Mouse (Mus musculus): ENCODE measurements at regions not wholly inside any gene's neighbourhood (a gene's known extent, or its start where the extent isn't known, plus 50 kb on each side); places are given as distances from the start of the nearest gene placed in this dataset.

GRCm38 (mm10) chr4:84121442-84121841 is 553.6 kb downstream of the Bnc2 start:
- Histone ChIP-seq H3K27ac (ENCODE audit: control insufficient read depth, low read depth, low read length) (no peak overlapping the region), H3K4me3 (ENCODE audit: control insufficient read depth in 1 of 2, insufficient read depth in 1 of 2, low read depth in 2 of 2, low read length in 2 of 2) (no peak overlapping the region), H3K27me3 (ENCODE audit: control insufficient read depth in 1 of 2, insufficient read depth in 2 of 2, low read length in 2 of 2) (no peaks in the 10 kb centered on the region), H3K4me1 (ENCODE audit: control insufficient read depth in 1 of 2, insufficient read depth in 2 of 2, low read length in 2 of 2) (no peaks in the 10 kb centered on the region), H3K36me3 (ENCODE audit: control insufficient read depth in 1 of 2, insufficient read depth in 2 of 2, low read length in 2 of 2) (no peaks in the 10 kb centered on the region), H3K9ac (ENCODE audit: control insufficient read depth, low read depth, low read length, poor library complexity, severe bottlenecking) (no peak overlapping the region), H3K9me3 (replicated peaks; ENCODE audit: insufficient read depth, low read length) (no peaks in the 10 kb centered on the region), H3K79me2 (ENCODE audit: control insufficient read depth, insufficient read depth, low read length, poor library complexity) (no peaks in the 10 kb centered on the region)
- TF ChIP-seq ELF1 (IDR thresholded peaks at IDR 0.05; ENCODE audit: low read depth, low read length) (no peak), JUND (IDR thresholded peaks at IDR 0.05; ENCODE audit: low read depth, low read length) (no peak), MXI1 (IDR thresholded peaks at IDR 0.05; ENCODE audit: low read depth, low read length) (no peak), TAL1 (IDR thresholded peaks at IDR 0.05; ENCODE audit: low read length) (no peak), BHLHE40 (IDR thresholded peaks at IDR 0.05; ENCODE audit: borderline replicate concordance, low read depth, low read length) (no peak), SMC3 (IDR thresholded peaks at IDR 0.05; ENCODE audit: low read depth, low read length) (no peak), KAT2A (conservative IDR thresholded peaks at IDR 0.05; ENCODE audit: low read depth, low read length) (no peak), TBP (IDR thresholded peaks at IDR 0.05; ENCODE audit: low read depth, low read length) (no peak), ZMIZ1 (IDR thresholded peaks at IDR 0.05; ENCODE audit: low read depth, low read length) (no peak), ZKSCAN1 (IDR thresholded peaks at IDR 0.05; ENCODE audit: low read depth, low read length) (no peak), ZNF384 (IDR thresholded peaks at IDR 0.05; ENCODE audit: low read depth, low read length) (no peak), USF1 (IDR thresholded peaks at IDR 0.05; ENCODE audit: low read depth, low read length) (no peak), SIN3A (IDR thresholded peaks at IDR 0.05; ENCODE audit: low read length) (no peak)
- no peak for DNase-seq (ENCODE audit: low read depth, low spot score)

- Histone ChIP-seq H3K9ac (ENCODE audit: control insufficient read depth, low read depth, low read length, poor library complexity, severe bottlenecking) (no peak overlapping the region), H3K9me3 (replicated peaks; ENCODE audit: insufficient read depth, low read length) (no peaks in the 10 kb centered on the region), H3K27me3 (ENCODE audit: control insufficient read depth in 1 of 2, insufficient read depth in 2 of 2, low read length in 2 of 2) (no peaks in the 10 kb centered on the region), H3K36me3 (ENCODE audit: control insufficient read depth in 1 of 2, insufficient read depth in 2 of 2, low read length in 2 of 2) (no peaks in the 10 kb centered on the region), H3K4me3 (ENCODE audit: control insufficient read depth in 1 of 2, insufficient read depth in 1 of 2, low read depth in 2 of 2, low read length in 2 of 2) (no peak overlapping the region), H3K27ac (ENCODE audit: control insufficient read depth, low read depth, low read length) (no peak overlapping the region), H3K79me2 (ENCODE audit: control insufficient read depth, insufficient read depth, low read length, poor library complexity) (no peaks in the 10 kb centered on the region), H3K4me1 (ENCODE audit: control insufficient read depth in 1 of 2, insufficient read depth in 2 of 2, low read length in 2 of 2) (no peaks in the 10 kb centered on the region; a peak in 1 of 4 replicates)
- DNase-seq (ENCODE audit: low read depth, low spot score), result no peak
- TF ChIP-seq SIN3A (IDR thresholded peaks at IDR 0.05; ENCODE audit: low read length) (no peak), EP300 (IDR thresholded peaks at IDR 0.05; ENCODE audit: low read depth in 1 of 2, low read length in 2 of 2) (no peak), ETS1 (IDR thresholded peaks at IDR 0.05; ENCODE audit: low read depth, low read length) (no peak), MXI1 (IDR thresholded peaks at IDR 0.05; ENCODE audit: low read depth, low read length) (no peak), MYC (IDR thresholded peaks at IDR 0.05; ENCODE audit: low read depth, low read length) (no peak), RAD21 (IDR thresholded peaks at IDR 0.05; ENCODE audit: low read depth, low read length) (no peak), POLR2AphosphoS2 (IDR thresholded peaks at IDR 0.05; ENCODE audit: low read length) (no peak), MYB (IDR thresholded peaks at IDR 0.05; ENCODE audit: low read depth, low read length) (no peak), JUND (IDR thresholded peaks at IDR 0.05; ENCODE audit: low read depth, low read length) (no peak), USF1 (IDR thresholded peaks at IDR 0.05; ENCODE audit: low read depth, low read length) (no peak), POLR2AphosphoS5 (IDR thresholded peaks at IDR 0.05; ENCODE audit: borderline replicate concordance, low read depth, low read length) (no peak), CTCF (IDR thresholded peaks at IDR 0.05 in 2 of 3, conservative IDR thresholded peaks at IDR 0.05 in 1 of 3; ENCODE audit: control insufficient read depth in 1 of 3, insufficient read depth in 1 of 3, low read depth in 2 of 3, low read length in 3 of 3, poor library complexity in 1 of 3, severe bottlenecking in 1 of 3) (no peak), ZC3H11A (IDR thresholded peaks at IDR 0.05; ENCODE audit: low read depth, low read length) (no peak), POLR2A (IDR thresholded peaks at IDR 0.05; ENCODE audit: control insufficient read depth in 1 of 2, insufficient read depth in 1 of 2, low read depth in 1 of 2, low read length in 2 of 2, poor library complexity in 1 of 2) (no peak), ZMIZ1 (IDR thresholded peaks at IDR 0.05; ENCODE audit: low read depth, low read length) (no peak), NRF1 (IDR thresholded peaks at IDR 0.05; ENCODE audit: insufficient read depth, low read depth, low read length, poor library complexity, severe bottlenecking) (no peak), E2F4 (IDR thresholded peaks at IDR 0.05; ENCODE audit: borderline replicate concordance, low read depth, low read length) (no peak)
Measured at GRCm38 (mm10) chr4:84126400-84126799, 548.7 kb downstream of the Bnc2 start.

All from MEL (cell line).